Mouse (Mus musculus) kidney, adult 2 months (tissue): ENCODE measurements at regions not wholly inside any gene's neighbourhood (a gene's known extent, or its start where the extent isn't known, plus 50 kb on each side); places are given as distances from the start of the nearest gene placed in this dataset.

Source experiments
- DNase-seq: peaks from one replicate; pipeline ENCODE4 v3.0.0; 2021
- H3K27ac ChIP-seq: fragments of 200-500 bp; 2 replicates; pipeline ENCODE4 v1.5.1; 2012; ENCODE audit warnings: low read depth, low read length, control low read depth, inconsistent platforms; ENCODE audit not compliant: insufficient read depth
- H3K27me3 ChIP-seq: fragments of 200-500 bp; replicated peaks from 2 replicates; pipeline ENCODE4 v1.6.1; 2012; ENCODE audit warnings: mild to moderate bottlenecking, moderate library complexity, low read length, inconsistent platforms; ENCODE audit not compliant: control insufficient read depth, insufficient read depth
- H3K36me3 ChIP-seq: fragments of 200-500 bp; 2 replicates; pipeline ENCODE4 v1.6.1; 2012; ENCODE audit warnings: mild to moderate bottlenecking, moderate library complexity, low read length, inconsistent platforms; ENCODE audit not compliant: control insufficient read depth, insufficient read depth
- H3K4me1 ChIP-seq: fragments of 200-500 bp; 2 replicates; pipeline ENCODE4 v1.6.1; 2011; ENCODE audit warnings: low read length; ENCODE audit not compliant: control insufficient read depth, insufficient read depth
- H3K4me3 ChIP-seq: fragments of 200-500 bp; 2 replicates; pipeline ENCODE4 v1.5.1; 2011; ENCODE audit warnings: mild to moderate bottlenecking, low read depth, low read length, control low read depth; ENCODE audit not compliant: insufficient read depth
- CTCF ChIP-seq: fragments of 200-500 bp; conservative IDR thresholded peaks from 2 replicates; pipeline ENCODE4 v1.5.1; 2011; ENCODE audit warnings: low read depth, mild to moderate bottlenecking, control low read depth, low read length, moderate library complexity, mixed read lengths; ENCODE audit not compliant: insufficient read depth, insufficient read length
- POLR2A ChIP-seq: fragments of 200-500 bp; IDR thresholded peaks from one replicate; pipeline ENCODE4 v1.6.1; 2011; ENCODE audit warnings: low read depth, low read length, control low read depth
- WGBS: fragments of 180-500 bp; shearing (Covaris S2); methylation state at CpG from one replicate; pipeline ENCODE4 v1.1.7; 2018; 5-methylcytosine and 5-hydroxymethylcytosine counted together

DNA sequence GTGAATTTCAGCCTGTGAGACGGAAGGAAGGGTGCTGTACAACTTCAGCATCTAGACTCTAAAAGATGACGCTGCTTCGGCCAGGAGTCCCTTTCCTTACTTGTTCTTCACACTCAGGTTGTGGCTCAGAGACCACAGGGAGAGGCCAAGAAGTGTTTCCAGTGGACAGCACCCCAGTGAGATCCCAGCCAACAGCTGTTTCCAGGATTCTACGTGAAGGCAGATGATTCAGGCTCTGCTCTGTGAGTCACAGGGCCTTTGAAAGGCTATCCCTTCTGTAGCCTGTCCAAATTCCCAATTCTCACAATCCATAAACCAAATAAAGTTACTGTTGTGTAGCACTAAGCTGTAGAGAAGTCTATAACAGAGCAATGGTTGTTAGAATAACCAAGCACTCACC, 1198.2 kb downstream of the A830018L16Rik start:
- TF ChIP-seq POLR2A (no peak), CTCF (no peak)
- DNase-seq = no peak
- Histone ChIP-seq H3K4me3 (no peak overlapping the region), H3K4me1 (no peaks in the 10 kb centered on the region), H3K27me3 (no peaks in the 10 kb centered on the region), H3K36me3 (no peaks in the 10 kb centered on the region), H3K27ac (no peak overlapping the region)
- 88% methylated on average over 4 of the region's 4 CpGs for WGBS

DNA sequence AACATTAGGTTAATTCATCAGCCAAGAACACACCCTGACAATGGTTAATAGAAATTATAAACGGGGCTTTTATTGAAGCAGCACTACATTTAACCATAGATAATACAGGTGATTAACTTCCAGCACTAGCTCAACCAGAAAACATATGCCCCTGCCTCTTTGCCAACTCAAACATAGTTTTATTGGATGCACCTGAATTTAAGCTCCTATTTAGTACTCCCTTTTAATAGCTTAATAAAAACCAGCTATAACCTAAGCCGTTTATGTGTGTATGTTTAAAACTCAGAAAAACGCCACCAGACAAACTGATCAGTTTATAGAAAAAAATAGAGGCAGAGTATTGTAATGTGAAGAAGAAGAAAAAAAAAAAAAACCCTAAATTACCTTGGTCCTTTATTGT, 1201.4 kb downstream of the A830018L16Rik start:
- Histone ChIP-seq H3K27me3 (no peaks in the 10 kb centered on the region), H3K27ac (no peak overlapping the region), H3K4me3 (no peak overlapping the region), H3K36me3 (no peaks in the 10 kb centered on the region), H3K4me1 (no peaks in the 10 kb centered on the region)
- no peak for TF ChIP-seq POLR2A
- TF ChIP-seq CTCF = no peak
- DNase-seq = no peak
- 69% methylated on average over 3 of the region's 3 CpGs for WGBS

DNA sequence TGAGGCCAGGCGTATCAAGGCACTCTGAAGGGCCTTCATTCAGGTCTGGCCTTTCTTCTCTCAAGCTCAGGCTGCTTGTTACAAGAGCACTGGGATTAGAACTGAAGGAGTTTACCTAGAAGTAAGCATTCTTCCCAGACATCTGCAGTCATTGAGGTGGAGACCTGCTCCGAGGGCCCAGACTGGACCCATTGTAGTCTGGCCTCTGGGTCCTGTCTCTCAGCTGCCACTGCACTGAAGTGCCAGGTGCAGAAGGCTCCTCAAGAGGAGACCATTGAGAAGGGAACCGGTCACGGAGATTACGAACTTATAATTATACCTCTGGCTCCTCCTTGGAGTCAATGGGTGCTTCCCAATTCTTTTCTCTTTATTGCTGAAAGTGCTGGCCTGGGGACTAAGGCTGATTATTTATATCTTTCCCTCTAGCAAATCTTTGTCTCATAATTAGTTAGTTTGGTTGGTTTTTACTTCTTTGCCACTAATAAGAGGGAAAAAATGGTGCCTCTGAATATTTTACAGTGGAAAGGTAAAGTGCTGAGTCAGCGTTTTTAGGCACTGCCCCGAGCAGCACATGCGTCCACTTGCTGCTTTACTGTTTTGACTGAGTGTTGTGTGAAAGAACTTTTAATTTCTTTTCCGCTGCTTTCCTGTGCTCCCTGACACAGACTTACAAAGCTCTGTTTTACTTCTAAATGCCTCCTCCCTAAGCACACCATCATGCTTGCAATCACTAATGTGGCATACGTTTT, 1202.0 kb downstream of the A830018L16Rik start:
- H3K36me3 ChIP-seq = no peaks in the 10 kb centered on the region
- 86% methylated on average over 10 of the region's 10 CpGs for WGBS
- no peaks in the 10 kb centered on the region for H3K4me1 ChIP-seq
- TF ChIP-seq CTCF = no peak
- TF ChIP-seq POLR2A = no peak
- no peak overlapping the region for H3K4me3 ChIP-seq
- no peaks in the 10 kb centered on the region for H3K27me3 ChIP-seq
- DNase-seq = no peak
- H3K27ac ChIP-seq = no peak overlapping the region

GRCm38 (mm10) chr1:12619981-12620380, 1206.1 kb downstream of the A830018L16Rik start:
- DNase-seq = no peak
- 73% methylated on average over 2 of the region's 2 CpGs for WGBS
- H3K27ac ChIP-seq = no peak overlapping the region
- no peak overlapping the region for H3K4me3 ChIP-seq
- TF ChIP-seq CTCF (no peak), POLR2A (no peak)
- H3K27me3 ChIP-seq = no peaks in the 10 kb centered on the region
- no peaks in the 10 kb centered on the region for H3K4me1 ChIP-seq
- no peaks in the 10 kb centered on the region for H3K36me3 ChIP-seq

DNA sequence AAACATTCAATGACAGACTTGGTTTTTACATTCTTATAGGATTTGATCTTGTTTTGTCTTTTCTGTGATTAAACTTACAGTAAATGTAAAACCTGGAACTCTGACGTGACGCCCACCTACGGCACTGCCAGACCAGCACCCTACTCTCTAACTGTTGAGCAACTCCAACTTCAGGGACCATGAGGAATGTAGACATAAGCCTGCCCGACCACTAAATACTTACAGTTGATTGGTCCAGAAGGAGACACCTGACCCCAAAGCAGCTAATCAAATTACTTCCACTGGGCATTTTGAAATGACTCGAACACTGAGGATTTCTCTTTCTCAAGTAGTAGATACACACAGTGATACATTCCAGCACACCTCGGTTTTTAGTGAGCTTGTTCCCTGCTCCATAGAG, 1206.9 kb downstream of the A830018L16Rik start:
- no peak overlapping the region for H3K4me3 ChIP-seq
- H3K27ac ChIP-seq = no peak overlapping the region
- H3K27me3 ChIP-seq = no peaks in the 10 kb centered on the region
- DNase-seq = no peak
- H3K4me1 ChIP-seq = no peaks in the 10 kb centered on the region
- no peak for TF ChIP-seq POLR2A
- no peak for TF ChIP-seq CTCF
- no peaks in the 10 kb centered on the region for H3K36me3 ChIP-seq
- 85% methylated on average over 6 of the region's 6 CpGs for WGBS

DNA sequence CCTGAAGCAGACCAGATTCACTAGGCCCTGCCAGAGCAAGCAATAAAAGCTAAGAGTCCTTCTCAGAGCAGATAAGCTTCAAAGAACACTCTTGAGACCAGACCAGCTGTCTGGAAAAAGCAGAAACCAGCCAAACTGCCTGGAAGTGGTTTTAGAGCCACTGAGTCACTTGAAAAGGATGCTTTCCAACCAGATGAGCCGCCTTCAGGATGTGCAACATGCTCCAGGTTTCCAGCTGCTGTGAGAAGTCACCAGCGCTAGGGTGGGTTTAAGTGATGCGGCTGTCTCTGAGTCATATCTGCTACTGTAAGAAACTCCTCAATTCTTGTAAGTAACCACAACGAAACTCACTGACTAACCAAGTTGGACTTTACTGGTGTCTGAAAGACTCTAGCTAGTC, 1209.3 kb downstream of the A830018L16Rik start:
- Histone ChIP-seq H3K4me1 (no peaks in the 10 kb centered on the region), H3K27ac (no peak overlapping the region), H3K36me3 (no peaks in the 10 kb centered on the region), H3K4me3 (no peak overlapping the region), H3K27me3 (no peaks in the 10 kb centered on the region)
- DNase-seq = no peak
- WGBS = 93% methylated on average over 4 of the region's 4 CpGs
- TF ChIP-seq POLR2A (no peak), CTCF (no peak)

DNA sequence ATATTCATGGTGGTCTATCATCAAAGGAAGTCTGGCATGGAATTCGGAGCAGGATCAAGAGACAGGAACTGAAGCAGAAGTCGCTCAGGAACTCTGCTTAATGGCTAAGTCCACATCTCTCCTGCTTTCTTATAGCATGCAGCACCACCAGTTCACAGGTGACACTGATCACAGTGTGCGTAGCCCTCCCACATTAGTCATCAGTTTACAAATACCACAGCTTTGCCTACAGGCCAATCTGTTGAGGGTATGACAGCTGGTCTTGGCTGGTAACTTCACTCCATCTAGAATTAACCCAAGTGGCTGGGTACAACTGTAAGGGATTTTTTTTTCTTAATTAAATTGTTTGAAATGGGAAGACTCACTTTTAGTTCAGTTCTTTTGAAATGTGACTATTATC, 1219.1 kb downstream of the A830018L16Rik start:
- DNase-seq = no peak
- TF ChIP-seq CTCF (no peak), POLR2A (no peak)
- H3K36me3 ChIP-seq = no peaks in the 10 kb centered on the region
- no peaks in the 10 kb centered on the region for H3K4me1 ChIP-seq
- no peak overlapping the region for H3K4me3 ChIP-seq
- H3K27me3 ChIP-seq = no peaks in the 10 kb centered on the region; the same call in 1 of the 2 replicates
- no peak overlapping the region for H3K27ac ChIP-seq
- WGBS = 86% methylated on average over 3 of the region's 3 CpGs
